Mouse (Mus musculus): ENCODE results near the gene Myo1g. TPM values are rescaled to one million over a fixed set of nuclear protein-coding genes. Genes with fewer than 3 reads are reported as not detected.

The Myo1g gene
- total and polyA plus RNA-seq, 2 experiments from 2014 or later, result 0.39 to 0.68 TPM

DNA sequence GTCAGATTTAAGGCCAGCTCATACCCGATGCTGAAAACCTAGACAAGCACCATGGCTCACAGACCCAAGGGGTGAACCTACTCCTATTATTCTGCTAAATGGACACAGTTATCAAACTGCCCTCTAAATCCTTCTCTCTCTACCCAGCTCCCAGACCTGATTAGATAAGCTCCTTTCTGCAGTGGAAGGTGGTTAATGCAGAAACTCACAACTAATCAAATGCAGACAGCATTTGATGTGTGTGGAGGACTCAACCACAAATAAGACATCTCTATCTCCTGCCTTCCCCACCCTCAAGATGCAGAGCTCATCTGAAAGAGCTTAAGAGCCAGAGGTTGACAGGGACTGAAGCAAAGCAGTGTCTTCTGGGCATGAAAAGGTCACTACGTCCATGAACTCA is 37.7 kb downstream of the Myo1g start:
- no peaks in the 10 kb centered on the region for H3K27me3 ChIP-seq (ENCODE audit: insufficient read depth, low read length)
- DNase-seq (ENCODE audit: low spot score), result no peak
- ATAC-seq, result no peak
- H3K9me3 ChIP-seq (ENCODE audit: low read length), result no peaks in the 10 kb centered on the region
- no peak overlapping the region for H3K4me3 ChIP-seq (ENCODE audit: low read length)
- TF ChIP-seq CTCF (IDR thresholded peaks at IDR 0.05; ENCODE audit: low read depth), result no peak
- peaks cover 14% of the 10 kb centered on the region; the same call in 1 of the 2 replicates for H3K4me1 ChIP-seq (ENCODE audit: insufficient read depth, low read length)
- H3K36me3 ChIP-seq (ENCODE audit: insufficient read depth, low read length), result no peaks in the 10 kb centered on the region
- H3K9ac ChIP-seq (replicated peaks; ENCODE audit: low read length), result no peak overlapping the region
- no peak overlapping the region for H3K4me2 ChIP-seq (ENCODE audit: low read depth, low read length)
- WGBS, result 89% methylated on average over 2 of the region's 2 CpGs
- no peak overlapping the region for H3K27ac ChIP-seq

DNA sequence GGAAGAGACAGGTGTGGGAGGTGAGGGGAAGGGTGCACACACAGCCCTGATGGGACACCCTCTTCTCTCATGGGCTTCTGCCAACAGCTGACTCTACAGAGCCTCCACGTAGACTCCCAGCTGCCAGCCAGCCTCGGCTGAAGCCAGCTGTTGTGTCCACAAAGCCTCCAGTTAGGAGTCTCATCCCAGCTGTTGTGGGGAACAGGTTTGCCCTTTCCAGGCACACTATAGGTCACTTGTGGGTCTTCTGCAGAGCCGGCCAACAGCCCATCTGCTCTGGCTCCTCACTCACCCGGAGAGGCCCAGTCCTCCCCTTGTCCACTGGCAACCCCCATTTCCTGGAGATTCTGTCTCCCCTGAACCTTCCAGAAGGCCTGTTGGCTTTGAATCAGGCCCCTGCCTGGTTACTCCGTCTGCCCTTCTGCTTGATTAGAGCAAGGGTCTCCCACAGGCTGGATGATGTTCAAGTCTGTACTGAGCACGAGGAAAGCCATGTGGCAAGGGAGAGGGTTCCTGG is 39.0 kb downstream of the Myo1g start:
- Histone ChIP-seq H3K4me1 (ENCODE audit: insufficient read depth, low read length) (peaks cover 14% of the 10 kb centered on the region; the same call in 1 of the 2 replicates), H3K4me2 (ENCODE audit: low read depth, low read length) (no peak overlapping the region), H3K9me3 (ENCODE audit: low read length) (no peaks in the 10 kb centered on the region), H3K27me3 (ENCODE audit: insufficient read depth, low read length) (no peaks in the 10 kb centered on the region), H3K4me3 (ENCODE audit: low read length) (no peak overlapping the region), H3K27ac (peak overlapping the region; percentile 65; the same call in 1 of the 2 replicates), H3K36me3 (ENCODE audit: insufficient read depth, low read length) (no peaks in the 10 kb centered on the region), H3K9ac (replicated peaks; ENCODE audit: low read length) (no peak overlapping the region)
- DNase-seq (ENCODE audit: low spot score), result peak; percentile 71
- peak; percentile 81 for ATAC-seq
- 34% methylated on average over 6 of the region's 6 CpGs for WGBS
- TF ChIP-seq CTCF (IDR thresholded peaks at IDR 0.05; ENCODE audit: low read depth), result no peak

DNA sequence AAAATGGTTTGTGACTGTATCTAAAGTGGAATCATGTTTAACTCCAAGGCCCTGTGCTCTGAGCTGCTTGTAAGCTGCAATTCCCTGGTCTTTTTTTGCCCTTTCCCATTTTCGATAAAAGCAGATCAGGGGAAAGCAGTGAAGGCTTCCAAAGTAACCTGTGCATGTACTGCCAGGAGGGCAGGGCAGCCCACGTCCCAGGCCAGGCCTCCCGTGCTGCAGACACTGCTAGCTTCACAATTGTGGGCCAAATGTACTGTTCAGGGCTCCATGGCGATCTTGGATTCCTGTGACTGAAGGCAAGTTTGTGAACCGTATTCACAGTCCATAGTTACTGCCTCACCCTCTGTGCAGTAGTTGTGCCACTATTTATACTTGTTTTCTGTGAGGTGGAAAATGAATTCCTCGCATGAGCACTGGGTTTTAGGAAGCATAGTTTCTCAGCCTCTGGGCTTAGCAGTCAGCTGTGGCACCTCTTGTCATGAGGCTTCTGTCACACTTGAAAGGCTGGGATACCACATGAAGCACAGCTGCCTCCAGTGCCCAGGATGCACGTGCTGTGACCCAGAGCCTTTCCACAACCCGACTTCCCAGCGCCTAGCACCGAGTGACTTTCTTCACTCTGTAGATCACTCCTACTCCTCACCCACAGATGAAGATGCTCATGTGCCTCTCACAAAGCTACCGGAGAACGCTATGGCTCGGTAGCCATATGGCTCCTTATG is 39.9 kb downstream of the Myo1g start:
- 66% methylated on average over 13 of the region's 13 CpGs for WGBS
- no peak for DNase-seq (ENCODE audit: low spot score)
- Histone ChIP-seq H3K4me1 (ENCODE audit: insufficient read depth, low read length) (peaks cover 14% of the 10 kb centered on the region; the same call in 1 of the 2 replicates), H3K27ac (peak overlapping the region; percentile 65), H3K27me3 (ENCODE audit: insufficient read depth, low read length) (no peaks in the 10 kb centered on the region), H3K36me3 (ENCODE audit: insufficient read depth, low read length) (no peaks in the 10 kb centered on the region), H3K4me2 (ENCODE audit: low read depth, low read length) (no peak overlapping the region), H3K9me3 (ENCODE audit: low read length) (no peaks in the 10 kb centered on the region), H3K9ac (replicated peaks; ENCODE audit: low read length) (no peak overlapping the region), H3K4me3 (ENCODE audit: low read length) (no peak overlapping the region)
- no peak for TF ChIP-seq CTCF (IDR thresholded peaks at IDR 0.05; ENCODE audit: low read depth)
- no peak for ATAC-seq

DNA sequence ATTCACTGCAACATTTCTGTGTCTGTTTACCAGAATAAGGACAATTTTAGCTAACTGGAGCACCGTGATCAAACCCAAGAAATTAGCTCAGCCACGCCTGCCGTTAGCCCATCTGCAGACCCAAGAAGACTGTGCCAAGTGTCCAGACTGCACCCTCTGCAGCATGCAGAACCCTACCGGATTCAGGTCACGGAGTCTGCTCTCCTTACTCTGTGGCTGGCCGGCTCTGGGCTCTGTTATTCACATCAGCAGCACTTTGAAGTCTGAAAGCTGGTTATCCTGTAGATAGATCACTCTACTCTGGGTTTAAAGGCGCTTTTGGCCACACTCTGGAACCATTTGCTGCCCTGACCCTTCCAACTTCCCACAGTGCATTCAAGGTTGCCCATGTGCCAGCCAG is 40.6 kb downstream of the Myo1g start:
- WGBS, result 57% methylated on average over 7 of the region's 7 CpGs
- H3K4me1 ChIP-seq (ENCODE audit: insufficient read depth, low read length), result peaks cover 14% of the 10 kb centered on the region; the same call in 1 of the 2 replicates
- H3K4me2 ChIP-seq (ENCODE audit: low read depth, low read length), result no peak overlapping the region
- no peaks in the 10 kb centered on the region for H3K36me3 ChIP-seq (ENCODE audit: insufficient read depth, low read length)
- no peak for TF ChIP-seq CTCF (IDR thresholded peaks at IDR 0.05; ENCODE audit: low read depth)
- no peak for ATAC-seq
- H3K27me3 ChIP-seq (ENCODE audit: insufficient read depth, low read length), result no peaks in the 10 kb centered on the region
- no peaks in the 10 kb centered on the region for H3K9me3 ChIP-seq (ENCODE audit: low read length)
- DNase-seq (ENCODE audit: low spot score), result peak; percentile 51
- H3K4me3 ChIP-seq (ENCODE audit: low read length), result no peak overlapping the region
- no peak overlapping the region for H3K9ac ChIP-seq (replicated peaks; ENCODE audit: low read length)
- H3K27ac ChIP-seq, result peak overlapping the region; percentile 65

DNA sequence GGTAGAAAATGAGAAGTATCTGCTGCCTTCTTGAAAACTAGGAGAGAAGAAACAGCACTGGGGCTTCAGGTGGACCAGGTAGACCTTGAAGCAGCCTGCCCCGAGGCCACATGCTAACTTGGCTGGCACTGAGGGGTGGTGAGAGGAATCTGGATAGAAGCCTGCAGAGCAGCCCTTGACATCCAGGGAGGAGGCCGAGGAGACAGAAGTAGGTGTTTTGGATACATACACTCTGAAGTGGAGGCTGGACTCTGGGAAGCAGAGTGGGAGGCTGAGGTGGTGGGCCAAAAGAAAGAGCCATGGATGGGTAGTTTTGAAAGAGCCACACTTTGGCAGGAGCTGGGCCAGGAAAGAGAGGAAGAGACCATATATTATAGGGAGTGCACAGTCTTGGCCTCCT is 41.5 kb downstream of the Myo1g start:
- 69% methylated on average over 2 of the region's 2 CpGs for WGBS
- no peak for TF ChIP-seq CTCF (IDR thresholded peaks at IDR 0.05; ENCODE audit: low read depth)

DNA sequence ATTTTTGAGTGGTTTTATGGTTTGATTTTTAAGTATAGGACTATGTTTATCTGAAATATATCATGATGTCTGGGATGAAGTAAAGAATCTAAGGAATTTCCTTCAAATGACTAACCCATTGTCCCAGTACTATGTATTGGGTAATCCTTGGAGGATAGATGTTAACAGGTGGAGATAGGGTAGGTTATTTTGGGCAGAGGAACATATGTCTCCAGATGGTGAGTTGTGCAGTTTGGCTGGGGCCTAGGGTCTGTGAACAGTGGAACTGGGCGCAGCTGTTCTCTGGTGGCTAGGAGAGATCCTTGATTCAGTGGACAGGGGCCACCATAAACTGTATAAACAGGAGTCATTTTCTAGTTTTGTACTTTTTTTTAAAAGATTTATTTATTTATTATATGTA is 43.4 kb downstream of the Myo1g start:
- no peak overlapping the region for H3K4me3 ChIP-seq (ENCODE audit: low read length)
- no peaks in the 10 kb centered on the region for H3K9me3 ChIP-seq (ENCODE audit: low read length)
- 82% methylated on average over 1 of the region's 1 CpGs for WGBS
- H3K4me2 ChIP-seq (ENCODE audit: low read depth, low read length), result no peak overlapping the region
- no peak overlapping the region for H3K27ac ChIP-seq
- peaks cover 13% of the 10 kb centered on the region for H3K4me1 ChIP-seq (ENCODE audit: insufficient read depth, low read length)
- H3K9ac ChIP-seq (replicated peaks; ENCODE audit: low read length), result no peak overlapping the region
- no peak for TF ChIP-seq CTCF (IDR thresholded peaks at IDR 0.05; ENCODE audit: low read depth)
- H3K27me3 ChIP-seq (ENCODE audit: insufficient read depth, low read length), result no peaks in the 10 kb centered on the region
- H3K36me3 ChIP-seq (ENCODE audit: insufficient read depth, low read length), result no peaks in the 10 kb centered on the region
- DNase-seq (ENCODE audit: low spot score) (no peak), ATAC-seq (no peak)

More for the DNA sequence above, 41.5 kb downstream of the Myo1g start:
- no peaks in the 10 kb centered on the region for H3K27me3 ChIP-seq (ENCODE audit: insufficient read depth, low read length)
- ATAC-seq (no peak), DNase-seq (ENCODE audit: low spot score) (no peak)
- H3K4me3 ChIP-seq (ENCODE audit: low read length), result no peak overlapping the region
- no peaks in the 10 kb centered on the region for H3K9me3 ChIP-seq (ENCODE audit: low read length)
- H3K27ac ChIP-seq, result no peak overlapping the region
- peaks cover 14% of the 10 kb centered on the region; the same call in 1 of the 2 replicates for H3K4me1 ChIP-seq (ENCODE audit: insufficient read depth, low read length)
- no peak overlapping the region for H3K9ac ChIP-seq (replicated peaks; ENCODE audit: low read length)
- no peak overlapping the region for H3K4me2 ChIP-seq (ENCODE audit: low read depth, low read length)
- H3K36me3 ChIP-seq (ENCODE audit: insufficient read depth, low read length), result no peaks in the 10 kb centered on the region

DNA sequence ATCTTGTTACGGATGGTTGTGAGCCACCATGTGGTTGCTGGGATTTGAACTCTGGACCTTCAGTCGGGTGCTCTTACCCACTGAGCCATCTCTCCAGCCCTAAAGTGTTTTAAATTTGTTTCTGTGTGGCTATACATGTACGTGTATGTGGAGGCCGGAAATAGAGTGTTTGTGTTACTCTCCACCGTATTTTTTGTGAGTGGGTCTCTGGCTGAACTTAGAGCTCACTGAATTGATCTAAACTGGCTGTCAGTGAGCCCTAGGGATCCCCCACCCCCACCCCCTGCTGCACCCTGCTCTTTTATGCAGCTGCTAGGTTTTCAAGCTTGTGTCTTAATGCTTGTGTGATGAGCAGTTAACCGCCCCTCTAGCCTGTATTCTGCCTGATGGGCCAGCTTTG is 43.9 kb downstream of the Myo1g start:
- H3K4me2 ChIP-seq (ENCODE audit: low read depth, low read length), result no peak overlapping the region; the same call in 1 of the 2 replicates

More for the DNA sequence above, 43.9 kb downstream of the Myo1g start:
- H3K36me3 ChIP-seq (ENCODE audit: insufficient read depth, low read length), result no peaks in the 10 kb centered on the region
- ATAC-seq (no peak), DNase-seq (ENCODE audit: low spot score) (no peak)
- no peak overlapping the region for H3K9ac ChIP-seq (replicated peaks; ENCODE audit: low read length)
- TF ChIP-seq CTCF (IDR thresholded peaks at IDR 0.05; ENCODE audit: low read depth), result no peak
- no peaks in the 10 kb centered on the region for H3K9me3 ChIP-seq (ENCODE audit: low read length)
- 67% methylated on average over 6 of the region's 6 CpGs for WGBS
- no peak overlapping the region for H3K4me3 ChIP-seq (ENCODE audit: low read length)
- no peak overlapping the region for H3K27ac ChIP-seq
- peaks cover 11% of the 10 kb centered on the region for H3K4me1 ChIP-seq (ENCODE audit: insufficient read depth, low read length)
- no peaks in the 10 kb centered on the region for H3K27me3 ChIP-seq (ENCODE audit: insufficient read depth, low read length)
